Comparison of ENCODE assay signal across 8 mouse cellular contexts in genomic region chr16:94536417-94537158, GRCm38 (mm10). TPM values are rescaled to one million over a fixed set of nuclear protein-coding genes. Genes with fewer than 3 reads are reported as not detected.
A peak's percentile ranks its signal among the peaks of the same experiment; 100 is the strongest.
DNase-seq lines count a peak whose midpoint lies in the region; ATAC-seq and TF ChIP-seq lines count a peak whose summit lies in the region.

No protein-coding gene starts in this region.

- WGBS in stomach, embryonic 16.5 days: 69% methylated on average over 7 of the region's 7 CpGs

- H3K4me1 ChIP-seq in megakaryocyte, embryonic 14.5 days: peaks cover 50% of the 10 kb centered on the region
- H3K4me1 ChIP-seq in stomach, embryonic 16.5 days (ENCODE audit: control insufficient read depth, insufficient read depth, low read length): peaks cover 4% of the 10 kb centered on the region; the same call in 1 of the 2 replicates

- no peak overlapping the region for H3K9ac ChIP-seq in stomach, embryonic 16.5 days (ENCODE audit: low read length)

- no peak for ATAC-seq in megakaryocyte, adult 5-6 weeks (ENCODE audit: poor library complexity, severe bottlenecking)
- no peak for ATAC-seq in stomach, embryonic 16.5 days (ENCODE audit: insufficient read depth, low FRiP score)
- ATAC-seq in megakaryocyte-erythroid progenitor cell, adult 5-6 weeks (replicated peaks; ENCODE audit: low FRiP score, low TSS enrichment, poor library complexity, severe bottlenecking): no peak

- H3K36me3 ChIP-seq in megakaryocyte, embryonic 14.5 days (replicated peaks; ENCODE audit: low read length): peaks cover 3% of the 10 kb centered on the region
- H3K36me3 ChIP-seq in stomach, embryonic 16.5 days (ENCODE audit: control insufficient read depth, insufficient read depth, low read length): no peaks in the 10 kb centered on the region

- peak; percentile 40 to 44 for DNase-seq in gastrocnemius, postnatal 36 days
- DNase-seq in kidney, postnatal 14 days: peak; percentile 53
- no peak for DNase-seq in right cerebral cortex, postnatal 4 days
- DNase-seq in left cerebral cortex, adult 2 months (ENCODE audit: extremely low spot score in 1 of 2, low spot score in 2 of 2): no peak

- no peak overlapping the region for H3K4me2 ChIP-seq in stomach, embryonic 16.5 days (ENCODE audit: low read depth, low read length)

- intact Hi-C loops in gastrocnemius, postnatal 36 days (cut with DNase I): no loop called here
- intact Hi-C loops in left cerebral cortex, adult 2 months (cut with DNase I): no loop called here

- TF ChIP-seq CTCF in left cerebral cortex, adult 2 months (IDR thresholded peaks at IDR 0.05): no peak

- H3K9me3 ChIP-seq in megakaryocyte, embryonic 14.5 days: peaks cover 8% of the 10 kb centered on the region; the same call in 1 of the 2 replicates
- H3K9me3 ChIP-seq in stomach, embryonic 16.5 days (replicated peaks; ENCODE audit: control insufficient read depth, low read length): no peaks in the 10 kb centered on the region

- H3K27me3 ChIP-seq in megakaryocyte, embryonic 14.5 days (replicated peaks): no peaks in the 10 kb centered on the region
- H3K27me3 ChIP-seq in stomach, embryonic 16.5 days (ENCODE audit: control insufficient read depth, insufficient read depth, low read length): no peaks in the 10 kb centered on the region

- peak overlapping the region; percentile 54 for H3K4me3 ChIP-seq in megakaryocyte, embryonic 14.5 days (replicated peaks)
- H3K4me3 ChIP-seq in stomach, embryonic 16.5 days (replicated peaks; ENCODE audit: low read length): no peak overlapping the region
- no peak overlapping the region for H3K4me3 ChIP-seq in left cerebral cortex, adult 2 months

- H3K27ac ChIP-seq in stomach, embryonic 16.5 days (ENCODE audit: low read length): peak overlapping the region; percentile 12; the same call in 1 of the 2 replicates
- H3K27ac ChIP-seq in left cerebral cortex, adult 2 months: no peak overlapping the region

RNA-seq across cellular contexts. Expression of gene Vps26c, which starts 10.0 kb away (rescaled TPM):
- 2.8 and 3.1 TPM in 2 replicates for polyA plus RNA-seq in megakaryocyte, embryonic 14.5 days (2012; ENCODE audit: insufficient read depth, low replicate concordance)
- 39.2 and 43.3 TPM in 2 replicates for total RNA-seq in megakaryocyte, adult 5-6 weeks (2015)
- total RNA-seq in megakaryocyte, adult 5-6 weeks (2017): 45.6 and 46.0 TPM in 2 replicates
- 1 to 10 TPM; 8.9 to 9.5 TPM for total RNA-seq in gastrocnemius, postnatal 36 days (2021)
- polyA plus RNA-seq in stomach, embryonic 16.5 days (2015; fragmentation: Nextera tagmentation; extraction: Ambion mirVana): 52.7 and 53.3 TPM in 2 replicates
- total RNA-seq in megakaryocyte-erythroid progenitor cell, adult 5-6 weeks (2014; fragmentation: Nextera tagmentation): 23.1 and 29.9 TPM in 2 replicates
- total RNA-seq in megakaryocyte-erythroid progenitor cell, adult 5-6 weeks (2017): 15.1 and 35.5 TPM in 2 replicates
- total RNA-seq in left cerebral cortex, adult 2 months (2021): 10 to 100 TPM; 30.5 to 35.4 TPM

RNA-seq across cellular contexts. Expression of gene Dyrk1a, which starts 33.2 kb away (rescaled TPM):
- 5.9 and 6.5 TPM in 2 replicates for polyA plus RNA-seq in megakaryocyte, embryonic 14.5 days (2012; ENCODE audit: insufficient read depth, low replicate concordance)
- 65.9 and 67.4 TPM in 2 replicates for total RNA-seq in megakaryocyte, adult 5-6 weeks (2015)
- 62.2 and 66.8 TPM in 2 replicates for total RNA-seq in megakaryocyte, adult 5-6 weeks (2017)
- total RNA-seq in gastrocnemius, postnatal 36 days (2021): 10 to 100 TPM; 78.6 to 82.9 TPM
- polyA plus RNA-seq in stomach, embryonic 16.5 days (2015; fragmentation: Nextera tagmentation; extraction: Ambion mirVana): 7.4 TPM in 2 replicates
- total RNA-seq in megakaryocyte-erythroid progenitor cell, adult 5-6 weeks (2014; fragmentation: Nextera tagmentation): 39.5 and 43.9 TPM in 2 replicates
- total RNA-seq in megakaryocyte-erythroid progenitor cell, adult 5-6 weeks (2017): 59.8 and 62.4 TPM in 2 replicates
- total RNA-seq in left cerebral cortex, adult 2 months (2021): 10 to 100 TPM; 89.7 to 94.6 TPM

Comparison
In these comparisons a context has a peak if more than half of its experiments do, and no peak if none do; other contexts are left out.
1. DNase-seq: peak in gastrocnemius, postnatal 36 days (2 of 2) and kidney, postnatal 14 days (single experiment); none in right cerebral cortex, postnatal 4 days (single experiment) and left cerebral cortex, adult 2 months (0 of 2).